Mouse (Mus musculus) adipocyte (in vitro differentiated cells): ENCODE measurements at regions not wholly inside any gene's neighbourhood (a gene's known extent, or its start where the extent isn't known, plus 50 kb on each side); places are given as distances from the start of the nearest gene placed in this dataset.
"Not testable (repeated sequence)": the region's sequence is repeated elsewhere in the genome, so short reads cannot be mapped to it uniquely, and the experiment has no call there.

Source experiments
- DNase-seq: peaks from one replicate; pipeline ENCODE4 v3.0.0-alpha.2; 2016; ENCODE audit warnings: low spot score

- no peak for DNase-seq
Observed at GRCm38 (mm10) chr1:154018241-154018640, 118.2 kb upstream of the Teddm2 start.

- DNase-seq: no peak
Observed at GRCm38 (mm10) chr1:154024301-154024700, 124.3 kb upstream of the Teddm2 start.

- DNase-seq: no peak
Observed at GRCm38 (mm10) chr1:154027303-154027702, 127.3 kb upstream of the Teddm2 start.

- DNase-seq: no peak
Observed at GRCm38 (mm10) chr1:154029826-154030225, 129.8 kb upstream of the Teddm2 start.

GRCm38 (mm10) chr1:154032669-154033099 lies 132.7 kb upstream of the Teddm2 start:
- DNase-seq: peak; percentile 50

- peak; percentile 46 for DNase-seq
Observed at GRCm38 (mm10) chr1:154033958-154034606, 134.1 kb upstream of the Teddm2 start.

- no peak for DNase-seq
Observed at GRCm38 (mm10) chr1:154036729-154037270, 136.8 kb upstream of the Teddm2 start.

- DNase-seq: no peak
Observed at GRCm38 (mm10) chr1:154038241-154038640, 138.2 kb upstream of the Teddm2 start.

GRCm38 (mm10) chr1:154040907-154041306 lies 140.9 kb upstream of the Teddm2 start:
- no peak for DNase-seq

- DNase-seq: no peak
Observed at GRCm38 (mm10) chr1:154042956-154043355, 142.9 kb upstream of the Teddm2 start.

GRCm38 (mm10) chr1:154044712-154045111 lies 144.7 kb upstream of the Teddm2 start:
- DNase-seq: peak; percentile 36

GRCm38 (mm10) chr1:154045951-154046350 lies 145.9 kb upstream of the Teddm2 start:
- DNase-seq: no peak

- DNase-seq: no peak
Observed at GRCm38 (mm10) chr1:154053641-154054040, 147.3 kb upstream of the Zfp648 start.

GRCm38 (mm10) chr1:154054874-154055273 lies 146.1 kb upstream of the Zfp648 start:
- no peak for DNase-seq

- DNase-seq: not testable (repeated sequence)
Observed at GRCm38 (mm10) chr1:154061397-154061796, 139.6 kb upstream of the Zfp648 start.

GRCm38 (mm10) chr1:154061851-154062250 lies 139.1 kb upstream of the Zfp648 start:
- peak; percentile 36 for DNase-seq

- DNase-seq: peak; percentile 77
Observed at GRCm38 (mm10) chr1:154062666-154063065, 138.3 kb upstream of the Zfp648 start.

- no peak for DNase-seq
Observed at GRCm38 (mm10) chr1:154064633-154065032, 136.4 kb upstream of the Zfp648 start.

GRCm38 (mm10) chr1:154065336-154066329 lies 135.4 kb upstream of the Zfp648 start:
- peak; percentile 76 for DNase-seq

GRCm38 (mm10) chr1:154067856-154068255 lies 133.1 kb upstream of the Zfp648 start:
- DNase-seq: peak; percentile 60

GRCm38 (mm10) chr1:154074270-154074669 lies 126.7 kb upstream of the Zfp648 start:
- DNase-seq: peak; percentile 31

GRCm38 (mm10) chr1:154076684-154077475 lies 124.1 kb upstream of the Zfp648 start:
- peak; percentile 78 for DNase-seq
